Mouse (Mus musculus): ENCODE data around the gene C530008M17Rik. TPM values are rescaled to one million over a fixed set of nuclear protein-coding genes. Genes with fewer than 3 reads are reported as not detected.

C530008M17Rik gene
- total and polyA plus RNA-seq, 3 experiments, result 0.04 to 0.44 TPM; not detected in 1

GRCm38 (mm10) chr5:76815786-76816455 is 159.6 kb downstream of the C530008M17Rik start:
- Histone ChIP-seq H3K4me1 (ENCODE audit: control insufficient read depth in 1 of 2, insufficient read depth in 2 of 2) (peaks cover 6 to 19% of the 10 kb centered on the region in 2 experiments; a peak in 3 of 4 replicates), H3K4me3 (replicated peaks in 1 of 3; ENCODE audit: low read depth in 2 of 3, low read length in 2 of 3, poor library complexity in 1 of 3) (peak overlapping the region in 2 of 3 experiments; percentile 26 to 33), H3K27ac (ENCODE audit: insufficient read depth, low read depth) (no peak overlapping the region), H3K27me3 (replicated peaks) (no peaks in the 10 kb centered on the region), H3K9ac (ENCODE audit: insufficient read depth, low read depth) (peak overlapping the region; percentile 37; the same call in 1 of the 2 replicates), H3K36me3 (replicated peaks in 1 of 2; ENCODE audit: control insufficient read depth in 1 of 2, insufficient read depth in 1 of 2, low read length in 1 of 2) (no peaks in the 10 kb centered on the region), H3K9me3 (replicated peaks; ENCODE audit: low read length) (no peaks in the 10 kb centered on the region), H3K4me2 (ENCODE audit: insufficient read depth, low read depth, poor library complexity, severe bottlenecking) (peak overlapping the region; percentile 81), H3K79me2 (replicated peaks; ENCODE audit: control insufficient read depth, extremely low read depth, insufficient read depth, poor library complexity, severe bottlenecking) (no peaks in the 10 kb centered on the region)
- DNase-seq (ENCODE audit: extremely low read depth), result peak; percentile 12
- TF ChIP-seq MXI1 (IDR thresholded peaks at IDR 0.05; ENCODE audit: low read depth, low read length) (peak; percentile 35; the same call in 1 of the 2 replicates), BHLHE40 (IDR thresholded peaks at IDR 0.05; ENCODE audit: low read depth, low read length) (peak; percentile 44; the same call in 1 of the 2 replicates), E2F4 (IDR thresholded peaks at IDR 0.05; ENCODE audit: insufficient replicate concordance, low read depth, low read length) (no peak), MYC (IDR thresholded peaks at IDR 0.05; ENCODE audit: low read depth, low read length) (no peak), ZNF384 (IDR thresholded peaks at IDR 0.05; ENCODE audit: low read depth, low read length) (no peak), ZMIZ1 (IDR thresholded peaks at IDR 0.05; ENCODE audit: low read depth, low read length) (no peak), JUND (conservative IDR thresholded peaks at IDR 0.05; ENCODE audit: low read depth, low read length) (no peak)
- in situ Hi-C loops (cut with MboI; ENCODE audit: low pct_ligation_motif_present, low pct_unique_long_range_greater_than_20kb, low sequenced_read_pairs), result no loop called here
- dilution Hi-C loops (cut with MboI; ENCODE audit: extremely low pct_ligation_motif_present, extremely low pct_unique_long_range_greater_than_20kb, low sequenced_read_pairs), result no loop called here

- no peaks in the 10 kb centered on the region for H3K36me3 ChIP-seq (replicated peaks in 1 of 2; ENCODE audit: control insufficient read depth in 1 of 2, insufficient read depth in 1 of 2, low read length in 1 of 2)
- TF ChIP-seq MAZ (IDR thresholded peaks at IDR 0.05; ENCODE audit: low read depth, low read length) (no peak), MAFK (IDR thresholded peaks at IDR 0.05; ENCODE audit: insufficient replicate concordance, low read length) (no peak), NRF1 (IDR thresholded peaks at IDR 0.05; ENCODE audit: low read depth, low read length) (no peak), TCF12 (IDR thresholded peaks at IDR 0.05; ENCODE audit: low read depth, low read length) (no peak), KAT2A (IDR thresholded peaks at IDR 0.05; ENCODE audit: insufficient replicate concordance, low read length) (no peak), CHD2 (IDR thresholded peaks at IDR 0.05; ENCODE audit: low read length) (no peak), UBTF (IDR thresholded peaks at IDR 0.05; ENCODE audit: low read depth, low read length) (no peak), POLR2A (IDR thresholded peaks at IDR 0.05; ENCODE audit: low read depth, low read length) (no peak), GABPA (IDR thresholded peaks at IDR 0.05; ENCODE audit: insufficient replicate concordance, low read depth, low read length) (no peak), ZNF384 (IDR thresholded peaks at IDR 0.05; ENCODE audit: low read depth, low read length) (no peak), ELF1 (IDR thresholded peaks at IDR 0.05; ENCODE audit: low read depth, low read length) (no peak), MAX (IDR thresholded peaks at IDR 0.05; ENCODE audit: low read length) (no peak), POLR2AphosphoS2 (IDR thresholded peaks at IDR 0.05; ENCODE audit: low read depth, low read length) (no peak), USF2 (conservative IDR thresholded peaks at IDR 0.05; ENCODE audit: low read depth, low read length) (no peak), JUND (conservative IDR thresholded peaks at IDR 0.05; ENCODE audit: low read depth, low read length) (no peak), SIN3A (IDR thresholded peaks at IDR 0.05; ENCODE audit: low read length) (no peak), MXI1 (IDR thresholded peaks at IDR 0.05; ENCODE audit: low read depth, low read length) (no peak), TBP (conservative IDR thresholded peaks at IDR 0.05; ENCODE audit: low read depth, low read length) (no peak)
- no peak for DNase-seq (ENCODE audit: extremely low read depth)
- dilution Hi-C loops (cut with MboI; ENCODE audit: extremely low pct_ligation_motif_present, extremely low pct_unique_long_range_greater_than_20kb, low sequenced_read_pairs), result no loop called here
- no peaks in the 10 kb centered on the region for H3K79me2 ChIP-seq (replicated peaks; ENCODE audit: control insufficient read depth, extremely low read depth, insufficient read depth, poor library complexity, severe bottlenecking)
- H3K4me1 ChIP-seq (ENCODE audit: control insufficient read depth in 1 of 2, insufficient read depth in 2 of 2), result peaks cover 6 to 19% of the 10 kb centered on the region in 2 experiments; a peak in 3 of 4 replicates
- H3K9me3 ChIP-seq (replicated peaks; ENCODE audit: low read length), result no peaks in the 10 kb centered on the region
- in situ Hi-C loops (cut with MboI; ENCODE audit: low pct_ligation_motif_present, low pct_unique_long_range_greater_than_20kb, low sequenced_read_pairs), result no loop called here
- H3K4me2 ChIP-seq (ENCODE audit: insufficient read depth, low read depth, poor library complexity, severe bottlenecking), result no peak overlapping the region
- no peaks in the 10 kb centered on the region for H3K27me3 ChIP-seq (replicated peaks)
- H3K9ac ChIP-seq (ENCODE audit: insufficient read depth, low read depth), result no peak overlapping the region
- no peak overlapping the region for H3K4me3 ChIP-seq (replicated peaks in 1 of 3; ENCODE audit: low read depth in 2 of 3, low read length in 2 of 3, poor library complexity in 1 of 3)
- H3K27ac ChIP-seq (ENCODE audit: insufficient read depth, low read depth), result no peak overlapping the region
Observed at GRCm38 (mm10) chr5:76816748-76817147, 160.4 kb downstream of the C530008M17Rik start.

Data from CH12.LX (cell line).